Mouse (Mus musculus): ENCODE measurements around the gene Ddx60. TPM values are rescaled to one million over a fixed set of nuclear protein-coding genes. Genes with fewer than 3 reads are reported as not detected.

Ddx60 gene
- polyA plus RNA-seq, 1 experiment from 2014 or later, result 0.55 TPM

- ATAC-seq (ENCODE audit: low read depth), result no peak
- 28% methylated on average over 2 of the region's 2 CpGs for WGBS
These were observed 118.9 kb downstream of the Ddx60 start for GRCm38 (mm10) chr8:62046809-62047208.

GRCm38 (mm10) chr8:62060357-62060756, 132.5 kb downstream of the Ddx60 start:
- no peak overlapping the region for H3K27ac ChIP-seq (ENCODE audit: low read length)
- ATAC-seq (ENCODE audit: low read depth), result no peak
- no peaks in the 10 kb centered on the region for H3K36me3 ChIP-seq (ENCODE audit: control insufficient read depth, insufficient read depth, low read length)
- no peak overlapping the region for H3K4me2 ChIP-seq (ENCODE audit: low read depth, low read length)
- no peak overlapping the region for H3K4me3 ChIP-seq (ENCODE audit: low read length)
- no peaks in the 10 kb centered on the region for H3K4me1 ChIP-seq (replicated peaks; ENCODE audit: control insufficient read depth, insufficient read depth, low read length)
- no peaks in the 10 kb centered on the region for H3K27me3 ChIP-seq (ENCODE audit: control insufficient read depth, insufficient read depth, low read depth, low read length)
- H3K9ac ChIP-seq (ENCODE audit: low read length), result no peak overlapping the region
- no peaks in the 10 kb centered on the region for H3K9me3 ChIP-seq (ENCODE audit: control insufficient read depth, low read length)

More at GRCm38 (mm10) chr8:62046809-62047208, 118.9 kb downstream of the Ddx60 start:
- no peaks in the 10 kb centered on the region for H3K36me3 ChIP-seq (ENCODE audit: control insufficient read depth, insufficient read depth, low read length)
- no peaks in the 10 kb centered on the region for H3K4me1 ChIP-seq (replicated peaks; ENCODE audit: control insufficient read depth, insufficient read depth, low read length)
- H3K4me2 ChIP-seq (ENCODE audit: low read depth, low read length), result no peak overlapping the region
- no peaks in the 10 kb centered on the region for H3K27me3 ChIP-seq (ENCODE audit: control insufficient read depth, insufficient read depth, low read depth, low read length)
- H3K4me3 ChIP-seq (ENCODE audit: low read length), result no peak overlapping the region
- no peak overlapping the region for H3K27ac ChIP-seq (ENCODE audit: low read length)
- no peak overlapping the region for H3K9ac ChIP-seq (ENCODE audit: low read length)
- H3K9me3 ChIP-seq (ENCODE audit: control insufficient read depth, low read length), result no peaks in the 10 kb centered on the region

- Histone ChIP-seq H3K4me2 (ENCODE audit: low read depth, low read length) (no peak overlapping the region), H3K9ac (ENCODE audit: low read length) (no peak overlapping the region), H3K27me3 (ENCODE audit: control insufficient read depth, insufficient read depth, low read depth, low read length) (no peaks in the 10 kb centered on the region), H3K9me3 (ENCODE audit: control insufficient read depth, low read length) (no peaks in the 10 kb centered on the region), H3K27ac (ENCODE audit: low read length) (no peak overlapping the region), H3K36me3 (ENCODE audit: control insufficient read depth, insufficient read depth, low read length) (no peaks in the 10 kb centered on the region), H3K4me1 (replicated peaks; ENCODE audit: control insufficient read depth, insufficient read depth, low read length) (no peaks in the 10 kb centered on the region), H3K4me3 (ENCODE audit: low read length) (no peak overlapping the region)
- no peak for ATAC-seq (ENCODE audit: low read depth)
These were observed 140.4 kb downstream of the Ddx60 start for GRCm38 (mm10) chr8:62068305-62068704.

- no peaks in the 10 kb centered on the region for H3K4me1 ChIP-seq (replicated peaks; ENCODE audit: control insufficient read depth, insufficient read depth, low read length)
- no peak overlapping the region for H3K4me2 ChIP-seq (ENCODE audit: low read depth, low read length)
- H3K36me3 ChIP-seq (ENCODE audit: control insufficient read depth, insufficient read depth, low read length), result no peaks in the 10 kb centered on the region
- H3K9me3 ChIP-seq (ENCODE audit: control insufficient read depth, low read length), result no peaks in the 10 kb centered on the region
- ATAC-seq (ENCODE audit: low read depth), result no peak
- no peak overlapping the region for H3K4me3 ChIP-seq (ENCODE audit: low read length)
- WGBS, result 35% methylated on average over 3 of the region's 3 CpGs
- no peak overlapping the region for H3K27ac ChIP-seq (ENCODE audit: low read length)
- H3K27me3 ChIP-seq (ENCODE audit: control insufficient read depth, insufficient read depth, low read depth, low read length), result no peaks in the 10 kb centered on the region; the same call in 1 of the 2 replicates
- H3K9ac ChIP-seq (ENCODE audit: low read length), result no peak overlapping the region
These were observed 152.4 kb downstream of the Ddx60 start for GRCm38 (mm10) chr8:62080195-62080802.

GRCm38 (mm10) chr8:62081804-62082203, 153.9 kb downstream of the Ddx60 start:
- Histone ChIP-seq H3K9ac (ENCODE audit: low read length) (no peak overlapping the region), H3K27me3 (ENCODE audit: control insufficient read depth, insufficient read depth, low read depth, low read length) (no peaks in the 10 kb centered on the region; the same call in 1 of the 2 replicates), H3K4me3 (ENCODE audit: low read length) (no peak overlapping the region), H3K4me2 (ENCODE audit: low read depth, low read length) (no peak overlapping the region), H3K4me1 (replicated peaks; ENCODE audit: control insufficient read depth, insufficient read depth, low read length) (no peaks in the 10 kb centered on the region), H3K36me3 (ENCODE audit: control insufficient read depth, insufficient read depth, low read length) (no peaks in the 10 kb centered on the region), H3K27ac (ENCODE audit: low read length) (no peak overlapping the region), H3K9me3 (ENCODE audit: control insufficient read depth, low read length) (no peaks in the 10 kb centered on the region)
- no peak for ATAC-seq (ENCODE audit: low read depth)
- 56% methylated on average over 2 of the region's 2 CpGs for WGBS

Other genes with a start within 250 kb of the Ddx60 start
- gene Palld, start 25.4 kb upstream of the Ddx60 start, polyA plus RNA-seq (2015; fragmentation: Nextera tagmentation; extraction: Ambion mirVana), result 79.8 and 84.1 TPM in 2 replicates
- not detected in 2 replicates for gene Anxa10, start 195.1 kb downstream of the Ddx60 start, polyA plus RNA-seq (2015; fragmentation: Nextera tagmentation; extraction: Ambion mirVana)